Mouse (Mus musculus): ENCODE results near the gene Nisch. TPM values are rescaled to one million over a fixed set of nuclear protein-coding genes. Genes with fewer than 3 reads are reported as not detected.

Gene Nisch
- polyA plus RNA-seq, 1 experiment from 2014 or later: 411 TPM

DNA sequence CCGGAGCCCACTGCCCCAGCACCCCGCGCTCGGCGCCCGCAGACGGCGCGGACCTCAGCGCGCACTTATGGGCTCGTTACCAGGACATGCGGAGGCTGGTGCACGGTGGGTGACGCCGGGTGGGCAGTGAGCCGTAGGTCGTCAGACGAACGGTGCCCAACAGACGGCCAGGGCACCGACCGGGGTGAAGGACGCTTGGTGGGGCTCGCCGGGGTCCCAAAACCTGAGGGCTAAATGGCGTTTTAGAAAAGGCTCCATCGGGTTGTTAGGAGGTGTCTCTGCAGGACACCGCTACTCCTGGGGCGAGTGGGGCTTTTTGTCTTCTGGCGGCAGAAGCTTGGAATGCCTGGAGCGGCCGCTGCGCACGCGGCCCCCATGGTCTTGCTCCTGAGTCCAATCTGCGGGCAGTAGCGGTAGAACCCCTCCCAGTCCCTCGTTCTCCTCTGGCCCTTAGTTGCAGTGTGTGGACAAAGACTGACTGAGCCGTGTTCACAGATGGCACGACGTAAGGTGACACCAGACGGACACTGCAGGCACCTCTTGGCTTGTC, 85.4 kb downstream of the Nisch start:
- Histone ChIP-seq H3K9ac (peak overlapping the region; percentile 92), H3K4me2 (peak overlapping the region; percentile 97), H3K27ac (ENCODE audit: low read depth) (peak overlapping the region; percentile 95), H3K9me3 (ENCODE audit: low read depth, low read length) (no peaks in the 10 kb centered on the region), H3K4me3 (ENCODE audit: low read depth, low read length) (peak overlapping the region; percentile 92), H3K27me3 (ENCODE audit: insufficient read depth, low read length) (no peaks in the 10 kb centered on the region), H3K36me3 (ENCODE audit: insufficient read depth) (peaks cover 36% of the 10 kb centered on the region), H3K4me1 (ENCODE audit: insufficient read depth) (peaks cover 25% of the 10 kb centered on the region)
- DNase-seq (peak; percentile 68), ATAC-seq (ENCODE audit: insufficient read depth) (no peak; the same call in 1 of the 2 replicates)
- under 1% methylated on average over 43 of the region's 43 CpGs for WGBS
- no peak for TF ChIP-seq CTCF (IDR thresholded peaks at IDR 0.05; ENCODE audit: low read depth)

DNA sequence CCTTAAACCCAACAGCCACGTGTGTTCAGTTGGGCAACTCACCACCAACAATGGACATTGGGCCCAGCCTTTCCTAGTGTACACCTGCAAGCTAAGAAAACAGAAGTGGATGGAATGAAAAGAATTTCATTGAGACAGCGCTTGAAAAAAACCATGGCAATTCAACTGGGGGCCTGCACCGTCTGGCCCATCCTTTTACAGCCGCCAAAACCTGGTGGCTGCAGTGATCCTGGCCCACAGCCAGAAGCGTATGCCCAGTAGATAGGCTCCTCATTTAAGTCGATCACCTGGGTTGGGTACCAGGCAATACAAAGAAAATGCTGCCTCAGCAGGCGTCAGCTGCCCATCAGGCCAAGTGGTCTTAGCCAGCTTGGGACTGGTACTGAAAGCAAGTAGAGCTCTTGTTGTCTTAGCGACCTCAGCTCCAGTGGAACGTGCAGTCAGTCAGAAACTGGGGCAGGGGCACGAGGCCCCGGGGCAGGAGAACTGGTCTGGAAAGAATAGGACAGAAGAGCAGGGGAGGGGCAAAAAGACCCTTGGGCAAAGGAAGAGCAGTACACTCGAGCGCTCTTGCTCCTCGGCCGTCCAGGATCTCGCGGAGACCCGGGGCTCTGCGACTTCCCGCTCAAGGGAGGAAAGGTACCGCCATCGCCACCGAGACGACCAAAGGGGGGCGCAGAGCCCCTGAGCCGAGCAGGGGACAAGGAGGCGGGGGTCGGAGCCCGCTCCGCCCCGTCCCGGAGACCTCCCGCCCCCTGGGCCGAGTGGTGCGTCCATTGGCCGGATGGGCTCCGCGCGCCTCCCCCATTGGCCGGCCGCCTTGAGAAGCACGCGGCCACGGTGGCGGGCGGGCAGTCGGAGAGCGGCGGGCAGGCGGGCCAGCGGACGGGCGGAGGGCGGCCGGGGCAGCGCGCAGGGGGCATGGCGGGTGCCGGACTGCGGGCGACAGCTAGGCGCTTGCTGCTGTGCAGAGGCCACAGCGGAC, 86.2 kb downstream of the Nisch start, which contains the start of gene Nt5dc2:
TSS of gene Nt5dc2 (plus strand) at position 818 of the 985 bp plus-strand sequence.
- ATAC-seq (ENCODE audit: insufficient read depth): peak; percentile 81
- H3K36me3 ChIP-seq (ENCODE audit: insufficient read depth): peaks cover 28% of the 10 kb centered on the region
- H3K27me3 ChIP-seq (ENCODE audit: insufficient read depth, low read length): no peaks in the 10 kb centered on the region
- H3K4me1 ChIP-seq (ENCODE audit: insufficient read depth): peaks cover 28% of the 10 kb centered on the region
- H3K9me3 ChIP-seq (ENCODE audit: low read depth, low read length): no peaks in the 10 kb centered on the region
- TF ChIP-seq CTCF (IDR thresholded peaks at IDR 0.05; ENCODE audit: low read depth): peak; percentile 37; the same call in 1 of the 2 replicates
- 4% methylated on average over 62 of the region's 63 CpGs for WGBS
- H3K9ac ChIP-seq: peak within 1 kb of the TSS; percentile 92
- H3K4me2 ChIP-seq: peak within 1 kb of the TSS; percentile 97
- DNase-seq: peak; percentile 98
- H3K27ac ChIP-seq (ENCODE audit: low read depth): peak within 1 kb of the TSS; percentile 95
- H3K4me3 ChIP-seq (ENCODE audit: low read depth, low read length): peak within 1 kb of the TSS; percentile 92

DNA sequence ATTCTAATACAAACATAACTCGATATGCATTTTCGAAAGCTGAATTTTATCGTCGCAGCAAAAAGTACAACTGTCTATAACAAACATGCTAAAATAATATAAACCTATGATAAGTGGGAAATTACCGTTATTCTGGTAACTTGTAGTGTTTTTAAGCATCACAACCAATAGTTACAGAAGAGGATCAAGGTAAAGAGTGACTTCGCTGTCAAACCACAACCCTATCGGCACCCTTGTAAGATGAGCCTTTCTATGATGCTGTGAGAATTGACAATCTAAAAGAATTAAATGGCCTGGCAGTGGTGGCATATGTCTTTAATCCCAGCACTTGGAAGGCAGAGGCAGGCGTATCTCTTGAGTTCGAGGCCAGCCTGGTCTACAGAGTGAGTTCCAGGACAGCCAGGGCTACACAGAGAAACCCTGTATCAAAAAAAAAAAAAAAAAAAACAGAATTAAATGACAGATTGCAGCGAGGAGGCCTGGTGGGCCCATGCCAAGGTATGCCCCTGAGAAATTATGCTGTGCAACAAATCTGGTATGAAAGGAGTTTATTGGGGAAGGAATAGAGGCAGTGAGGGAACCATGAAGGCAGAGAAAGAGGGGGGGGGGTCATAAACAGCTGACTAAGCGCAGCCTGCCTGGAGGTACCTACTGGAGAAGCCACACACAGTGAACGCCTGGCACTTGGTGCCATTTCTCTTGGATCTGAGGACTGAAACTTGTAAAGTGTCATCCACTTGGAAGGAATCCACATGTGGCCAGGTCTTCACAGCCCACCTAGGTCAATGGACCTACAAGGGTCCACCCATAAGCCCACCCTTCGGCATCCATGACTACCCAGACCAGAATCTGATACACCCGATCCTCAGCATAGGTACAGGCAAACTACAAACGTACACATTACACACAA, 87.2 kb downstream of the Nisch start:
- H3K4me1 ChIP-seq (ENCODE audit: insufficient read depth): peaks cover 29% of the 10 kb centered on the region
- no peak overlapping the region for H3K9ac ChIP-seq
- 63% methylated on average over 15 of the region's 15 CpGs for WGBS
- no peaks in the 10 kb centered on the region for H3K9me3 ChIP-seq (ENCODE audit: low read depth, low read length)
- peak overlapping the region; percentile 95 for H3K27ac ChIP-seq (ENCODE audit: low read depth)
- DNase-seq (no peak), ATAC-seq (ENCODE audit: insufficient read depth) (no peak)
- peaks cover 21% of the 10 kb centered on the region for H3K36me3 ChIP-seq (ENCODE audit: insufficient read depth)
- H3K4me3 ChIP-seq (ENCODE audit: low read depth, low read length): peak overlapping the region; percentile 92
- H3K27me3 ChIP-seq (ENCODE audit: insufficient read depth, low read length): no peaks in the 10 kb centered on the region
- TF ChIP-seq CTCF (IDR thresholded peaks at IDR 0.05; ENCODE audit: low read depth): no peak
- peak overlapping the region; percentile 97 for H3K4me2 ChIP-seq

DNA sequence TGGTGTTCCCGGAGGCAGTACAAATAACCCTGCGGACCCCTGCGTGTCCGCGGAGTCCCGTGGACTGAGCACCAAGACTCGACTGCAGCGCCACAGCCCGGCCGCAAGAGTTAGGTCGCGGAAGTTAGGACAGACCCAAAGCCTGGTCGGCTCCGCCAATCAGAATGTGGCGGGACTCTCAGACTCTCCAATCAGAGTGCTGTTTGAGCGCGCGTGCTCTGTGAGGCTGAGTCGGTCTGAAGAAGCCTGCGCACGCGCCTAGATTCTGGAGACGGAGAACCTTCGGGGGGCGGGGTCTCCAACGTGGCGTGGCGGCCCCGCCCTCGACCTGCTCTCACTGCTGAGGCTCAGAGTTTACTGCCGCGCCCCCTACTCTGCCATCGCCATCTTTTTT, 87.9 kb downstream of the Nisch start, which contains the start of gene Smim4:
TSS of gene Smim4 (minus strand) at position 131 of the 394 bp plus-strand sequence.
- Histone ChIP-seq H3K9ac (peak within 1 kb of the TSS; percentile 84), H3K4me1 (ENCODE audit: insufficient read depth) (peaks cover 29% of the 10 kb centered on the region), H3K4me2 (peak within 1 kb of the TSS; percentile 64), H3K27me3 (ENCODE audit: insufficient read depth, low read length) (no peaks in the 10 kb centered on the region), H3K4me3 (ENCODE audit: low read depth, low read length) (peak within 1 kb of the TSS; percentile 76), H3K36me3 (ENCODE audit: insufficient read depth) (peaks cover 15% of the 10 kb centered on the region; the same call in 1 of the 2 replicates), H3K9me3 (ENCODE audit: low read depth, low read length) (no peaks in the 10 kb centered on the region), H3K27ac (ENCODE audit: low read depth) (peak within 1 kb of the TSS; percentile 95)
- ATAC-seq (ENCODE audit: insufficient read depth) (peak; percentile 92), DNase-seq (peak; percentile 100)
- WGBS: under 1% methylated on average over 33 of the region's 33 CpGs
- peak; percentile 68 for TF ChIP-seq CTCF (IDR thresholded peaks at IDR 0.05; ENCODE audit: low read depth)

DNA sequence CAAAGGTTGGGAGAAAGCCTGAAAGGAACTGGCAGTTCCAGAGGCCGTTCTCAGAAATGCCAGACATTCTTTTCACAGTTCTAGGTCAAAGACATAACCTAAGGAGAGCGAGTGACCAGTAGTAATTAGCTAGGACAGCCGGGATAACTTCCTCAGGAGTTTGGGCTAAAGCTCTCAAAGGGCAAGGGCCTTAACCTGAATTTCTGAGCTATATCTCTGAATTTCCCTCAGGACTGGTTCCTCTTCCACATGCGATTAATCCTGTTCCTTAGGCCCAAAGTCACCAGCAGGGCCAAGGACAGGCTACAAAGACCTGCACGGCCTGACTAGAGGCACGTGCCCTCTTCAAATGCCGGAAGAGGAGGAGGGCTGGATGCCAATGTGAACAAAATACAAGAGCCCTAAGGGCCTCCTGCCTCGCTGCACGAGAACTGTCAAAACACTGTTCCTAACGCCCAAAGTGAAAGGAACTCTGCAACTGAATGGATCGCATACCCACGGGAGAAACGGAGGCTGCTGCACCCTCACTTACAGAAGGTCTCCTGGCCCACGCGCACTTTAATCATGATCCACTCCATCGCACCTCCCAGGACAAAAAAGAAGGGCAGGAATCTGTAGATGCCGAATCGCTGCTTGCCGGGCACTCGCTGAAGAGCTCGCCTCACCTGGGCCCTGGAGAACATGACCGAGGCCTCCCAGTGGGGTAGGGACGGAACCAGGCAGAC, 88.5 kb downstream of the Nisch start:
- DNase-seq (peak; percentile 79), ATAC-seq (ENCODE audit: insufficient read depth) (peak; percentile 6; the same call in 1 of the 2 replicates)
- WGBS: under 1% methylated on average over 23 of the region's 23 CpGs
- Histone ChIP-seq H3K27ac (ENCODE audit: low read depth) (peak overlapping the region; percentile 88), H3K4me3 (ENCODE audit: low read depth, low read length) (peak overlapping the region; percentile 76), H3K9me3 (ENCODE audit: low read depth, low read length) (no peaks in the 10 kb centered on the region), H3K27me3 (ENCODE audit: insufficient read depth, low read length) (no peaks in the 10 kb centered on the region), H3K36me3 (ENCODE audit: insufficient read depth) (peaks cover 15% of the 10 kb centered on the region), H3K4me1 (ENCODE audit: insufficient read depth) (peaks cover 28% of the 10 kb centered on the region), H3K9ac (peak overlapping the region; percentile 84), H3K4me2 (peak overlapping the region; percentile 64)
- TF ChIP-seq CTCF (IDR thresholded peaks at IDR 0.05; ENCODE audit: low read depth): no peak

DNA sequence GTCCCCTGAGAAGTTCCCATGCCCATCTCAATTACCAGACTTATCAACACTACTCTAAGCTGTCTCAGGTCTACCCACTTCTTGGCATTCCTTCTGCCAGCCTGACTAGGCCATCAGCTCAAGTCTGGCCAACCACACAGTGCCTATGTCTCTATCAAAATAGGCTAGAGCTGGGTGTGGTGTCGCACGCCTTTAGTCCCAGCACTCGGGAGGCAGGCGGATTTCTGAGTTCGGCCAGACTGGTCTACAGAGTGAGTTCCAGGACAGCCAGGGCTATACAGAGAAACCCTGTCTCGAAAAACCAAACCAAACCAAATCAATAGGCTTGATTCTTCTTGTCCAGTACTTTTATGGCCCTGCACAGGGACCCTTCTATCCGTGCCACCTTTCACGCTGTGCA, 89.9 kb downstream of the Nisch start:
- Histone ChIP-seq H3K4me1 (ENCODE audit: insufficient read depth) (peaks cover 14% of the 10 kb centered on the region), H3K9ac (no peak overlapping the region; the same call in 1 of the 2 replicates), H3K36me3 (ENCODE audit: insufficient read depth) (peaks cover 26% of the 10 kb centered on the region), H3K4me2 (peak overlapping the region; percentile 52), H3K4me3 (ENCODE audit: low read depth, low read length) (no peak overlapping the region), H3K27ac (ENCODE audit: low read depth) (no peak overlapping the region), H3K27me3 (ENCODE audit: insufficient read depth, low read length) (no peaks in the 10 kb centered on the region), H3K9me3 (ENCODE audit: low read depth, low read length) (no peaks in the 10 kb centered on the region)
- ATAC-seq (ENCODE audit: insufficient read depth) (no peak), DNase-seq (no peak)
- 94% methylated on average over 8 of the region's 8 CpGs for WGBS
- TF ChIP-seq CTCF (IDR thresholded peaks at IDR 0.05; ENCODE audit: low read depth): no peak

All from lung, embryonic 14.5 days (tissue).